Mouse (Mus musculus): ENCODE measurements around the gene Tspan18. TPM values are rescaled to one million over a fixed set of nuclear protein-coding genes. Genes with fewer than 3 reads are reported as not detected.

The Tspan18 gene
- total and polyA plus RNA-seq, 3 experiments: 0.38 TPM; not detected in 2

- Histone ChIP-seq H3K4me3 (replicated peaks in 1 of 3; ENCODE audit: low read depth in 2 of 3, low read length in 2 of 3, poor library complexity in 1 of 3) (no peak overlapping the region), H3K36me3 (replicated peaks in 1 of 2; ENCODE audit: control insufficient read depth in 1 of 2, insufficient read depth in 1 of 2, low read length in 1 of 2) (no peaks in the 10 kb centered on the region), H3K27me3 (replicated peaks) (peaks cover 95% of the 10 kb centered on the region), H3K9ac (ENCODE audit: insufficient read depth, low read depth) (no peak overlapping the region), H3K27ac (ENCODE audit: insufficient read depth, low read depth) (no peak overlapping the region), H3K9me3 (replicated peaks; ENCODE audit: low read length) (no peaks in the 10 kb centered on the region), H3K79me2 (replicated peaks; ENCODE audit: control insufficient read depth, extremely low read depth, insufficient read depth, poor library complexity, severe bottlenecking) (no peaks in the 10 kb centered on the region), H3K4me2 (ENCODE audit: insufficient read depth, low read depth, poor library complexity, severe bottlenecking) (no peak overlapping the region), H3K4me1 (ENCODE audit: control insufficient read depth in 1 of 2, insufficient read depth in 2 of 2) (peaks cover 0 to 2% of the 10 kb centered on the region in 2 experiments; a peak in 1 of 4 replicates)
- TF ChIP-seq POLR2A (IDR thresholded peaks at IDR 0.05; ENCODE audit: low read depth, low read length): no peak
- no peak for TF ChIP-seq ZMIZ1 (IDR thresholded peaks at IDR 0.05; ENCODE audit: low read depth, low read length)
- TF ChIP-seq ZC3H11A (IDR thresholded peaks at IDR 0.05; ENCODE audit: low read depth, low read length): no peak
- no peak for TF ChIP-seq PAX5 (IDR thresholded peaks at IDR 0.05; ENCODE audit: low read length)
- TF ChIP-seq E2F4 (IDR thresholded peaks at IDR 0.05; ENCODE audit: insufficient replicate concordance, low read depth, low read length): no peak
- no peak for TF ChIP-seq RCOR1 (conservative IDR thresholded peaks at IDR 0.05; ENCODE audit: low read depth, low read length)
- TF ChIP-seq TBP (conservative IDR thresholded peaks at IDR 0.05; ENCODE audit: low read depth, low read length): no peak
- no peak for TF ChIP-seq EP300 (IDR thresholded peaks at IDR 0.05; ENCODE audit: low read length)
- TF ChIP-seq NRF1 (IDR thresholded peaks at IDR 0.05; ENCODE audit: low read depth, low read length): no peak
- no peak for TF ChIP-seq MAZ (IDR thresholded peaks at IDR 0.05; ENCODE audit: low read depth, low read length)
- TF ChIP-seq MXI1 (IDR thresholded peaks at IDR 0.05; ENCODE audit: low read depth, low read length): no peak
- TF ChIP-seq CTCF (conservative IDR thresholded peaks at IDR 0.05 in 1 of 2, IDR thresholded peaks at IDR 0.05 in 1 of 2; ENCODE audit: low read depth in 2 of 2, low read length in 2 of 2): no peak
- no peak for TF ChIP-seq TCF12 (IDR thresholded peaks at IDR 0.05; ENCODE audit: low read depth, low read length)
- in situ Hi-C loops (cut with MboI; ENCODE audit: low pct_ligation_motif_present, low pct_unique_long_range_greater_than_20kb, low sequenced_read_pairs): no loop called here
- no peak for DNase-seq (ENCODE audit: extremely low read depth)
- dilution Hi-C loops (cut with MboI; ENCODE audit: extremely low pct_ligation_motif_present, extremely low pct_unique_long_range_greater_than_20kb, low sequenced_read_pairs): no loop called here
Observed at GRCm38 (mm10) chr2:93351352-93351751, 17.0 kb upstream of the Tspan18 start.

- Histone ChIP-seq H3K4me3 (replicated peaks in 1 of 3; ENCODE audit: low read depth in 2 of 3, low read length in 2 of 3, poor library complexity in 1 of 3) (no peak overlapping the region), H3K27me3 (replicated peaks) (peaks cover 93% of the 10 kb centered on the region), H3K4me1 (ENCODE audit: control insufficient read depth in 1 of 2, insufficient read depth in 2 of 2) (no peaks in the 10 kb centered on the region), H3K36me3 (replicated peaks in 1 of 2; ENCODE audit: control insufficient read depth in 1 of 2, insufficient read depth in 1 of 2, low read length in 1 of 2) (no peaks in the 10 kb centered on the region), H3K9me3 (replicated peaks; ENCODE audit: low read length) (no peaks in the 10 kb centered on the region), H3K27ac (ENCODE audit: insufficient read depth, low read depth) (no peak overlapping the region), H3K9ac (ENCODE audit: insufficient read depth, low read depth) (no peak overlapping the region), H3K79me2 (replicated peaks; ENCODE audit: control insufficient read depth, extremely low read depth, insufficient read depth, poor library complexity, severe bottlenecking) (no peaks in the 10 kb centered on the region), H3K4me2 (ENCODE audit: insufficient read depth, low read depth, poor library complexity, severe bottlenecking) (no peak overlapping the region)
- dilution Hi-C loops (cut with MboI; ENCODE audit: extremely low pct_ligation_motif_present, extremely low pct_unique_long_range_greater_than_20kb, low sequenced_read_pairs): no loop called here
- no peak for DNase-seq (ENCODE audit: extremely low read depth)
- in situ Hi-C loops (cut with MboI; ENCODE audit: low pct_ligation_motif_present, low pct_unique_long_range_greater_than_20kb, low sequenced_read_pairs): no loop called here
- no peak for TF ChIP-seq BHLHE40 (IDR thresholded peaks at IDR 0.05; ENCODE audit: low read depth, low read length)
- no peak for TF ChIP-seq MAFK (IDR thresholded peaks at IDR 0.05; ENCODE audit: insufficient replicate concordance, low read length)
- no peak for TF ChIP-seq MAX (IDR thresholded peaks at IDR 0.05; ENCODE audit: low read length)
- no peak for TF ChIP-seq SMC3 (IDR thresholded peaks at IDR 0.05; ENCODE audit: low read depth, low read length)
Observed at GRCm38 (mm10) chr2:93347018-93347417, 12.7 kb upstream of the Tspan18 start.

Data from CH12.LX (cell line).